Mouse (Mus musculus) forebrain, embryonic 14.5 days (tissue): Measurements from ENCODE around the gene 5730596B20Rik. TPM values are rescaled to one million over a fixed set of nuclear protein-coding genes. Genes with fewer than 3 reads are reported as not detected.

Source experiments
- ATAC-seq: fragments of 200-750 bp; cut with Nextera tagmentation; 2 replicates; pipeline ENCODE4 v1.8.0; 2017; ENCODE audit warnings: mild to moderate bottlenecking, moderate library complexity
- DNase-seq: peaks from one replicate; pipeline ENCODE4 v3.0.0-alpha.2; 2015; ENCODE audit warnings: low spot score
- H3K27ac ChIP-seq: fragments of 300-500 bp; sonication (generic); 2 replicates; pipeline ENCODE4 v1.5.1; 2014; ENCODE audit warnings: low read depth, mild to moderate bottlenecking, control low read depth, low read length, moderate library complexity
- H3K27me3 ChIP-seq: fragments of 300-500 bp; sonication (generic); replicated peaks from 2 replicates; pipeline ENCODE4 v1.6.1; 2014; ENCODE audit warnings: low read length, control low read depth, mixed read lengths; ENCODE audit not compliant: control insufficient read depth, insufficient read depth
- H3K36me3 ChIP-seq: fragments of 300-500 bp; sonication (generic); 2 replicates; pipeline ENCODE4 v1.6.1; 2014; ENCODE audit warnings: low read length, control low read depth; ENCODE audit not compliant: control insufficient read depth, insufficient read depth
- H3K4me1 ChIP-seq: fragments of 300-500 bp; sonication (generic); 2 replicates; pipeline ENCODE4 v1.6.1; 2014; ENCODE audit warnings: antibody characterized with exemption, low read length, control low read depth; ENCODE audit not compliant: control insufficient read depth, insufficient read depth
- H3K4me2 ChIP-seq: fragments of 300-500 bp; sonication (generic); 2 replicates; pipeline ENCODE4 v1.6.1; 2014; ENCODE audit warnings: mild to moderate bottlenecking, control low read depth, low read length
- H3K4me3 ChIP-seq: fragments of 300-500 bp; sonication (generic); 2 replicates; pipeline ENCODE4 v1.5.1; 2014; ENCODE audit warnings: low read depth, low read length, control low read depth
- H3K9ac ChIP-seq: fragments of 300-500 bp; sonication (generic); 2 replicates; pipeline ENCODE4 v1.6.1; 2014; ENCODE audit warnings: mild to moderate bottlenecking, low read length, control low read depth, moderate library complexity
- H3K9me3 ChIP-seq: fragments of 300-500 bp; sonication (generic); replicated peaks from 2 replicates; pipeline ENCODE4 v1.6.1; 2016; ENCODE audit warnings: low read length, control low read depth, mixed read lengths; ENCODE audit not compliant: control insufficient read depth
- whole genome bisulfite sequencing: fragments of 180-500 bp; shearing (Covaris S2); extraction: QIAGEN DNeasy Blood & Tissue Kit; methylation state at CpG from one replicate; pipeline ENCODE4 v1.1.7; 2014; 5-methylcytosine and 5-hydroxymethylcytosine counted together
- microRNA counts: library from miRNA; unstranded; fragments of <30 nt; microRNA quantifications from one replicate; lab custom pipeline; 2016
- microRNA-seq: library from miRNA; unstranded; fragments of <30 nt; microRNA quantifications from one replicate; pipeline ENCODE4, GENCODE M21; 2016
- polyA plus RNA-seq: library from polyadenylated mRNA; unstranded; fragments of >200 nt; fragmentation: Nextera tagmentation; extraction: Ambion mirVana; gene quantifications from 2 replicates; pipeline ENCODE4 v1.2.1, GENCODE M21; 2014

The 5730596B20Rik gene
- polyA plus RNA-seq, 1 experiment from 2014 or later: not detected

GRCm38 (mm10) chr6:52227470-52228222 lies 50.3 kb downstream of the 5730596B20Rik start:
- no peak for ATAC-seq
- DNase-seq: no peak
- WGBS: 2% methylated on average over 11 of the region's 11 CpGs
- Histone ChIP-seq H3K4me1 (no peaks in the 10 kb centered on the region), H3K36me3 (no peaks in the 10 kb centered on the region), H3K9ac (no peak overlapping the region), H3K4me3 (no peak overlapping the region), H3K27me3 (peaks cover 93% of the 10 kb centered on the region), H3K4me2 (no peak overlapping the region), H3K27ac (no peak overlapping the region), H3K9me3 (no peaks in the 10 kb centered on the region)

DNA sequence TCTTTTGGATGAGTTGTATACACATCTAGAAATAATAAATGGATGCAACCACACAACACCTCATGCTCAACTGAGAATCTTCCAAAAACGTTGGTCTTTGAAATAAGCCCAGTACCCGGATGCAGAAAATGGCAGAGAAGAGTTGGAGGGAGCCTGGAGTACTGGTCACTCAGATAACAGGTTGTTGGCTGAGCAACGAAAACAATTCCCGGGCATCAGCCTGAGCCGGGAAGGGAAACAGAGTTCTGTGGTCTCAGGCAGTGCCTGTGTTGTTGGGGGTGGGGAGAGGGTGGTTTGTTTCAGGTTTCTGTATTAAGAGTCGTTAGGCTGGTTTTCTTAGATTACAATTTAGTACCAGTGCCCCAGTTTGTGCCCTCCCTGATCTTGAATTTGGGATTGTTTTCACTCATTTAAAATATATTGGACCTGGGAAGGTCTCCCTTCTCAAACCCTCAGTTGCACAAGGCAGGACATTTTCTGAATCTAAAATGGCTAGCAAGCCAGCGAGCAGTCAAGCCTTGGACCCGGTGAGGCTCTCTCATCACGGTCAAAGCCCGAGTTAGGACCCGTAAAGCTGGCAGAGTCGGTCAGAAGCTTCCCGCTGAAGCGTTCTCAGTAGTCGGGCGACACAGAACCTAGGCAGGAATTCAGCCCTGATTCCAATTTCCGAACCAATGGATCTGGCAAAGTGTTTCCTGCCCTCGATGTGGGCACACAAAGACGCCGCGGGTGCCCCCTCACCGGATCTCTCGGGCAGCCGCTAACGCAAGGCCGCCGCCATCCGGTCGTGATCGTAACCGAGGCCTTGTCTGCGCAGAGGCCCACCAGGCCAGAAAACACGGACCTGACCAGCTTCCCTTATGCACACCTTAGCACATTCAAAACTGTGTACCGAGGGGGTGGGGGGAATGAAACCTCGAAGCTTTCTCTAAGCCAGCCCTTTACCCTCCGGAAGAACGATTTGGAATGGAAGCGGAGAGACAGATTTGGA lies 51.5 kb downstream of the 5730596B20Rik start:
- no peak overlapping the region for H3K4me2 ChIP-seq
- H3K27ac ChIP-seq: no peak overlapping the region
- no peaks in the 10 kb centered on the region for H3K36me3 ChIP-seq
- no peak overlapping the region for H3K4me3 ChIP-seq
- no peak overlapping the region for H3K9ac ChIP-seq
- H3K9me3 ChIP-seq: no peaks in the 10 kb centered on the region
- ATAC-seq: no peak
- 1% methylated on average over 38 of the region's 38 CpGs for WGBS
- H3K4me1 ChIP-seq: no peaks in the 10 kb centered on the region
- no peak for DNase-seq
- H3K27me3 ChIP-seq: peaks cover 93% of the 10 kb centered on the region

GRCm38 (mm10) chr6:52229558-52230416 lies 52.5 kb downstream of the 5730596B20Rik start:
- under 1% methylated on average over 44 of the region's 44 CpGs for WGBS
- DNase-seq (no peak), ATAC-seq (no peak)
- no peaks in the 10 kb centered on the region for H3K4me1 ChIP-seq
- H3K4me3 ChIP-seq: no peak overlapping the region
- no peak overlapping the region for H3K4me2 ChIP-seq
- H3K9ac ChIP-seq: no peak overlapping the region
- peaks cover 93% of the 10 kb centered on the region for H3K27me3 ChIP-seq
- H3K27ac ChIP-seq: no peak overlapping the region
- no peaks in the 10 kb centered on the region for H3K36me3 ChIP-seq
- no peaks in the 10 kb centered on the region for H3K9me3 ChIP-seq

MicroRNAs encoded within 50 kb of the gene (microRNA counts, 519-probe panel; counts per million panel counts)
- microRNA mmu-miR-196b (lab: Ali Mortazavi, UCI): not detected

Small RNA genes lying within 50 kb of the gene (microRNA-seq; reads per million reads assigned to microRNA genes)
- gene Mir196b: 32.3 reads per million, percentile 43 among the genes with 10 or more reads in this experiment

Other genes starting within 250 kb of the 5730596B20Rik start
- 5.7 and 7.3 TPM in 2 replicates for gene Skap2, start 164.9 kb upstream of the 5730596B20Rik start, polyA plus RNA-seq
- gene Hoxa1, start 19.2 kb upstream of the 5730596B20Rik start, polyA plus RNA-seq: not detected in 2 replicates
- not detected in 2 replicates for gene Hoxa2, start 12.7 kb upstream of the 5730596B20Rik start, polyA plus RNA-seq
- not detected in 2 replicates for gene Hoxa4, start 14.3 kb downstream of the 5730596B20Rik start, polyA plus RNA-seq
- 0.26 TPM in 1 of 2 replicates, not detected in the other for gene Hoxa5, start 27.1 kb downstream of the 5730596B20Rik start, polyA plus RNA-seq
- gene Hoxa6, start 31.2 kb downstream of the 5730596B20Rik start, polyA plus RNA-seq: not detected in 2 replicates
- not detected in 2 replicates for gene Hoxa3, start 35.8 kb downstream of the 5730596B20Rik start, polyA plus RNA-seq
- gene Gm28308, start 35.8 kb downstream of the 5730596B20Rik start, polyA plus RNA-seq: not detected in 2 replicates
- not detected in 2 replicates for gene Hoxa7, start 44.4 kb downstream of the 5730596B20Rik start, polyA plus RNA-seq
- not detected in 2 replicates for gene Hoxa9, start 53.6 kb downstream of the 5730596B20Rik start, polyA plus RNA-seq
- gene Hoxa10, start 63.4 kb downstream of the 5730596B20Rik start, polyA plus RNA-seq: not detected in 2 replicates
- not detected in 2 replicates for gene Hoxa11, start 68.3 kb downstream of the 5730596B20Rik start, polyA plus RNA-seq
- gene Hoxa13, start 83.4 kb downstream of the 5730596B20Rik start, polyA plus RNA-seq: not detected in 2 replicates
- gene Evx1, start 136.0 kb downstream of the 5730596B20Rik start, polyA plus RNA-seq: not detected in 2 replicates